Mouse (Mus musculus) testis, adult 10 weeks (tissue): ENCODE results near the gene Arl6ip5. TPM values are rescaled to one million over a fixed set of nuclear protein-coding genes. Genes with fewer than 3 reads are reported as not detected.

Source experiments
- polyA plus RNA-seq: library from polyadenylated mRNA; stranded (reverse); fragments of 350-450 nt; fragmentation: Illumina TruSeq; extraction: RNeasy Lipid Tissue Mini Kit (QIAGEN cat#74804); gene quantifications from one replicate; pipeline ENCODE4 v1.2.3, GENCODE M21; 2014; ENCODE audit warnings: low read depth, low replicate concordance

The Arl6ip5 gene
- polyA plus RNA-seq: 8.0 TPM

GRCm38 (mm10) chr6:97210191-97210961 is at the start of gene Arl6ip5:
Arl6ip5 (plus strand) TSS chr6:97210689.

GRCm38 (mm10) chr6:97178491-97179366 is 31.8 kb upstream of the Arl6ip5 start, which contains the start of gene Tmf1:
Tmf1 (minus strand) TSS chr6:97179122.

GRCm38 (mm10) chr6:97205439-97205885 is 5.0 kb upstream of the Arl6ip5 start, which contains the start of gene Uba3:
Uba3 (minus strand) TSS chr6:97205647.

GRCm38 (mm10) chr6:97252711-97253221 is 42.3 kb downstream of the Arl6ip5 start, which contains the start of gene Lmod3:
Lmod3 (minus strand) TSS chr6:97252759.

Other genes starting within 250 kb of the Arl6ip5 start
- gene Fam19a4, start 150.3 kb upstream of the Arl6ip5 start, polyA plus RNA-seq: 1.8 TPM
- 4.3 TPM for gene Eogt, start 61.5 kb upstream of the Arl6ip5 start, polyA plus RNA-seq
- 292 TPM for gene Tmf1, start 31.6 kb upstream of the Arl6ip5 start, polyA plus RNA-seq
- gene Uba3, start 5.0 kb upstream of the Arl6ip5 start, polyA plus RNA-seq: 89.0 TPM
- gene Lmod3, start 42.1 kb downstream of the Arl6ip5 start, polyA plus RNA-seq: not detected